Mouse (Mus musculus): Measurements from ENCODE around the gene Dut. TPM values are rescaled to one million over a fixed set of nuclear protein-coding genes. Genes with fewer than 3 reads are reported as not detected.

Gene Dut
- total RNA-seq (2021): 10 to 100 TPM; 26.3 to 27.0 TPM

- DNase-seq (ENCODE audit: low spot score in 2 of 2): peak; percentile 89 to 92
- intact Hi-C loops (cut with DNase I): no loop called here
These were observed at the start of gene Dut for GRCm38 (mm10) chr2:125247108-125247961. Gene Dut (plus strand): TSS chr2:125247190.

DNA sequence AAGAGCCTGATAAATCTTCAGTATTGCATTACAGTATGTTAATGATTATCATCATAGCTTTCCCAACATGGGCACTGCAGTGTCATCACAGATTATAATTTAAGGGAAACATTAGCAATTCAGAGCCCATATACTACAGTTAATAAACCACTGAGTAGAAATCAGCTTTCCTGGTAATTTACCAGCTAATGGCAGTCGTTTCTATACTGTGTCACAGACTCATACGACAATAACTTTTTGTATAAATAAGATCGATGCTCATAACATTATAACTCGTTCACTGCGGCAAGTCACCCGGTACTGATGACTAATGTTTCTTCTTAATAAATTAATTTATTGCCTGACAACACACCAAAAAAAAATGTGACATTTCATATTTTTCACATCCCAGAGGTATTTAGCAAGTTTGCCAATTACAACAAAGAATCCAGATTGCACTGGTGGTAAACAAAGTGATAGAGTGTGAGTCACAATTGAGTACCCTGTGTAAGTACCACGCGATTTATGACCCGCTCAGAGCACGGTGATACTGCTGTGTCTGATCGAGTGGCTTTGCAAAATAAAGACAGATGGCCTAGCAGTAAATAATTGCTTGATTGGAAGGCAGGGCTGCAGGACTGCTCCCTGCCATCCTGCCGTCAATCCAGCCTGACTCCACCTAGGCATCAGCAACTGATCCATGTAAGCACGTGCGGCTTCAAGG, 37.9 kb upstream of the Dut start:
- intact Hi-C loops (cut with DNase I): no loop called here
- no peak for DNase-seq (ENCODE audit: low spot score in 2 of 2)

- intact Hi-C loops (cut with DNase I): no loop called here
- DNase-seq (ENCODE audit: low spot score in 2 of 2): no peak
These were observed 35.0 kb upstream of the Dut start for GRCm38 (mm10) chr2:125211831-125212510.

GRCm38 (mm10) chr2:125214592-125214991, 32.4 kb upstream of the Dut start:
- intact Hi-C loops (cut with DNase I): no loop called here
- peak; percentile 31 to 70 for DNase-seq (ENCODE audit: low spot score in 2 of 2)

GRCm38 (mm10) chr2:125217286-125217685, 29.7 kb upstream of the Dut start:
- DNase-seq (ENCODE audit: low spot score in 2 of 2): no peak
- intact Hi-C loops (cut with DNase I): no loop called here

GRCm38 (mm10) chr2:125218566-125218965, 28.4 kb upstream of the Dut start:
- DNase-seq (ENCODE audit: low spot score in 2 of 2): no peak
- intact Hi-C loops (cut with DNase I): no loop called here

DNA sequence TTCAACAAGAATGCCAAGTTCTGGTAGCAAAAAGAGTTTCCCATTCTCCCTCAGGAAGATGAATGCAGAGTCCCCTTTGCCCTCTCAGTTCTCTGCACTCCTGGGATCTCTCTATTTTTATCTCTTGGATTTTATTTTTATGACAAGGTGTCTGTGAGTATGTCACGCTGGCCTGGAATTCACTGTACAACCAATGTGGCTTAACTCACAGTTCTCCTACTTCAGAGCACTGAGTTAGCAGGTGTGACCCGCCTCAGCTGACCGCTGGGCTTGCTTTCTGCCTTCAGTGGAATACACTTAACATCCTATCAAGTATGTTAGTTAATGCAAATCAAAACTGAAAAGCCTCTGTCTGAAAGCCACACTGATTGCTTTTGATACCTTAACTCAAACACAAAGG, 27.7 kb upstream of the Dut start:
- intact Hi-C loops (cut with DNase I): no loop called here
- no peak for DNase-seq (ENCODE audit: low spot score in 2 of 2)

DNA sequence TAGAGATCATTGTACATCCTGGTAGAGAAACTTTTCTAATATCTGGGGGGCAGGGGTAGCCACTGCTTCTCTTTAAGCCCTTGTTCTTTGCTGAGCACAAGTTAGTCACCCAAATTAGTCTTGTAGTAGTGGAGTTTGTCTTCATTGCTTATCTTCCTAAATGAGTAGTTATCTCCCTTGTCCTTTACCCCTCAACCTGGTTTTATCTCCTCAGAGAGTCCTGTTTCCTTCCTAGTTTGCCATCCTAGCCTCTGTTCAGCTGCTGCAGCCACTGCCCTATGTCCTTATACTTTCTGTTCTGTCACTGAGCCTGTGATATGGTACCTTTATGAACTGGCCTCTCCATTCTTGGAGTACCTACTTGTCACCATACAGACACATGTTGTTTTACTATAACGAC, 25.3 kb upstream of the Dut start:
- DNase-seq (ENCODE audit: low spot score in 2 of 2): no peak
- intact Hi-C loops (cut with DNase I): no loop called here

DNA sequence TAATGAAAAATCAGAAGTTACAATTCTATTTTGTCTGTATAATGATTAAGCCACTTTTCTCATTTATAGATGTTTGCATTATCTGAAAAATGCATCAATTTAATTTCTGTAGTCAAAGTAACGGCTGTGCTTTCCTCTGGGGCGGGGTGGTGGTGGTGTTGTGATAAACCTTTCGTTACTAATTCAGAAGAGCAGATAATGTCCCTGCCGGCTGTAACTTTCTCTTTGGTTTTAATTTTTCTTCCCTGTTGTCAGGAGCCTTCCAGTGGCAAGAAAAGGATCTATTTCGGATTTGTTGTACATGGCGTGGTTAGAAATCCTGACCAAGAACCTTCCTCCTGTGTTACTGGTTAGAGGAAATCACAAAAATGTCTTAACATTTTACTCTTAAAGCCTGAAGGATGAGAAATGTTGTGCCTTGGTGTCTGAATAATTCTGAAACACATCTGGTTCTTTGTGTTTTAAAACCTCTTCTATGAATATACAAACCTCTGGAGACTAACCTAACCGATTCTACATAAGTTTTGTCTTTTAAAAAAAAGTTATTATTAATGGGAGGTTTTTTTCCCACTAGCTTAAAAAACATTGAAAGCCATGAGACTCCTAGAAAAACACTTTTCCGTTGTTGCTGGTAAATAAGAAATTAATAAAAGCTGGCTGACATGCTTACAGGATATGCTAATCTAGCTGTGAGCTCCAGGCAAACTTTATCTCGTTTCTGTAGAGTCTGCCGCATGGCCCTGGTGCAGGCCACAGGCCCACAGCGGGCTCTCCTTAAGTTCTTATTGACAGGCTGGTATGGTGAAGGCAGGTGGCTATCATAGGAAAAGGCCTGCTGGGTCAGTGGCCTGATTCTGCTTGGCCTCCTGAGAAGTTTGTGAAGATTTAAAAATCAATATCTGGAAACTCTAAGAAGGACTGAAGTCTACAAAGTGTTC, 18.2 kb upstream of the Dut start:
- intact Hi-C loops (cut with DNase I): no loop called here
- no peak for DNase-seq (ENCODE audit: low spot score in 2 of 2)

GRCm38 (mm10) chr2:125232183-125232582, 14.8 kb upstream of the Dut start:
- DNase-seq (ENCODE audit: low spot score in 2 of 2): no peak
- intact Hi-C loops (cut with DNase I): no loop called here

GRCm38 (mm10) chr2:125233537-125233936, 13.5 kb upstream of the Dut start:
- intact Hi-C loops (cut with DNase I): no loop called here
- DNase-seq (ENCODE audit: low spot score in 2 of 2): no peak

- intact Hi-C loops (cut with DNase I): no loop called here
- no peak for DNase-seq (ENCODE audit: low spot score in 2 of 2)
These were observed 12.9 kb upstream of the Dut start for GRCm38 (mm10) chr2:125234049-125234448.

DNA sequence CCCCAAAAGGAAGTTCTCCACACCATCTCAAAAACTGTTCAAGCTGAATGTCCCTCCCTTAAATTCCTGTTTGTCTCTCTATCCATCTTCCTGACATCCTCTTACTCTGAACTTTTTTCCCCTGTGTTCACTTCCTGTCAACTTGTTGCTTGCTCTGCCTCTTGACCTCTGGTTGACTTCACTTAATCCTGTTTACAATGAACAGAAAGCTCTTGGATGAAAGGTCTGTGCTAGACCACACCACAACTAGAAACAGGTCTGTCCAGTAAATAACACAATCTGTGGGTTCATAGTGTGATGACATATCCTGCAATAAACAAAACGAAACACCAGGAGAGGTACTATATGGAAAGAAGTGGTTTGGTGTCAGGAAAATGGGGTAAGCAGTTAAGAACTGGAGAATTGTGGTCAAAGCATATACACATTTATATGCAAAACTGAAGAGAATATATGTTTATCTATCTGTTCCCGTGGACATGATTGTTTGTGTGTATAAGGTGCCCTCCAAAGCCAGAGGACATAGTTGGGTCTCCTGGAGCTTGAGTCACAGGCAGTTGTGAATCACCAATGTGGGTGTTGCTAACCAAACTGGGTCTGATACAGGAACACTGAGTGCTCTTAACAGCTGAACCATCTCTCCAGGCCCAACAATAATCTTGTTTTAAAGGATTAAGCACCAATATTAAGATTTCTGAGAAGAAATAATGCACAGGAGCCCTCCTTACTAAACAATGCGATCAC, 1.3 kb upstream of the Dut start:
- DNase-seq (ENCODE audit: low spot score in 2 of 2): no peak
- intact Hi-C loops (cut with DNase I): no loop called here

GRCm38 (mm10) chr2:125246669-125247068, 321 bp upstream of the Dut start:
- intact Hi-C loops (cut with DNase I): no loop called here
- DNase-seq (ENCODE audit: low spot score in 2 of 2): no peak

DNA sequence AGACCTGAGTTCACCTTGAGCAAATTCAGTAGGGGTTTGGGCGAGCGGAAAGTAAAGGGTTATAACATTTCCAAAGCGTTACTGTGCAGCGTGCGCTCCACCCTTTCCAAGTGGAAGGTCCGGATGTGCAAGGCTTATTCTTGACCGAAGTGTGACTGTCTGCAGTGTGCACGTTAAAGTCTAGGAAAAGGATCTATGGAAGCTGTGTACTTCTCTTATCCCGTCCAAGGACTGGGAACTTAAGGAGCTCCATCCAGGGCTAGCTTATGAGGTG, 909 bp downstream of the Dut start:
- intact Hi-C loops (cut with DNase I): no loop called here
- DNase-seq (ENCODE audit: low spot score in 2 of 2): no peak

DNA sequence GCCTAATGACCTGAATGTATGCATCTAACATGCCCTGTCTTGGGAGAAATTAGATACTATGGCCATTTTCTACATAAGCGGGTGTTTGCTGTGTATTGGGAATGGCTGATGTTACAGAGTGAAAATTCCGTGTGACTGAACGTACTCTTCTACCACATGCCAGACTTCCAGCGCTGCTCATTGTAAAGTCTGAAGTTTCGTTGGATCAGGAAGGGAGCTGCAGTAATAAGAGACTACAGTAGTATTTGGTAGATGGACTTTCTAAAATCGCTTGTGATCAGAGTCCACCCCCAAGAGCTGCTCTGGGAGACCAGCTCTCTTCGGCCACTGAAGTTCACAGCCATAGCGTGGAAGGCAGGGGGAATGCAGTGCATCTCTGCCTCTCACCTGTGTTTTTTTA, 1.3 kb downstream of the Dut start:
- intact Hi-C loops (cut with DNase I): no loop called here

DNA sequence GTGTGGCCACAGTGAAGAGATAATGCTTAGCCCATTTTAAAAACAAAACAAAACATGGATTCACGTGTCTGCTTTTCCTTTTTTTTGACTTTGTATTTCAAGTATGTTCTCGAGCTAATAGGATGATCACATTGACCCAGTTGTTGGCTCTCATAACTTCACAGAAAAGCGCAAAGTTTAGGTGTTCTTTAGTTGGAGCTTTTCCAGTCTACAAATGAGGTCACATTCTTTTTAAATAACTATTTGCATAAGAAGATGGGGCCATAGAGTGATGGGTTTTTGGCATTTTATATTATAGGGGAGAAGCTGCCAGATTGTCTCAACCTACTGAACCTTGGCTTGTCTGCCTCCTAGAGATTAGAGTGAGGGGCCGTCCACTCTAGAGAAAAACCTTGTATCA, 2.3 kb downstream of the Dut start:
- DNase-seq (ENCODE audit: low spot score in 2 of 2): no peak
- intact Hi-C loops (cut with DNase I): no loop called here

More for the DNA sequence above, 1.3 kb downstream of the Dut start:
- DNase-seq (ENCODE audit: low spot score in 2 of 2): no peak

- intact Hi-C loops (cut with DNase I): no loop called here
- DNase-seq (ENCODE audit: low spot score in 2 of 2): no peak
These were observed 2.9 kb downstream of the Dut start for GRCm38 (mm10) chr2:125249874-125250273.

- intact Hi-C loops (cut with DNase I): no loop called here
- DNase-seq (ENCODE audit: low spot score in 2 of 2): no peak
These were observed 4.8 kb downstream of the Dut start for GRCm38 (mm10) chr2:125251781-125252180.

Measured in left cerebral cortex, postnatal 36 days (tissue).